Mouse (Mus musculus): ENCODE measurements around the gene Gm15737. TPM values are rescaled to one million over a fixed set of nuclear protein-coding genes. Genes with fewer than 3 reads are reported as not detected.

Gm15737 gene
- polyA plus RNA-seq, 1 experiment from 2014 or later: not detected

GRCm38 (mm10) chr6:92860285-92860912, 8.8 kb upstream of the Gm15737 start:
- no peak overlapping the region for H3K27ac ChIP-seq (ENCODE audit: low read depth, low read length)
- ATAC-seq (replicated peaks; ENCODE audit: low FRiP score): no peak
- H3K4me2 ChIP-seq (ENCODE audit: low read depth, low read length, severe bottlenecking): no peak overlapping the region
- WGBS: 73% methylated on average over 5 of the region's 5 CpGs
- no peaks in the 10 kb centered on the region for H3K27me3 ChIP-seq (ENCODE audit: control insufficient read depth, insufficient read depth, low read length)
- H3K9me3 ChIP-seq (ENCODE audit: control insufficient read depth, low read length): no peaks in the 10 kb centered on the region
- H3K4me1 ChIP-seq (replicated peaks; ENCODE audit: control insufficient read depth, insufficient read depth, low read length): no peaks in the 10 kb centered on the region
- H3K36me3 ChIP-seq (ENCODE audit: control insufficient read depth, insufficient read depth, low read length): no peaks in the 10 kb centered on the region
- H3K9ac ChIP-seq (ENCODE audit: low read length): no peak overlapping the region
- no peak for DNase-seq (ENCODE audit: low spot score)
- no peak overlapping the region for H3K4me3 ChIP-seq (ENCODE audit: low read depth, low read length)

- Histone ChIP-seq H3K27ac (ENCODE audit: low read depth, low read length) (no peak overlapping the region), H3K36me3 (ENCODE audit: control insufficient read depth, insufficient read depth, low read length) (no peaks in the 10 kb centered on the region), H3K27me3 (ENCODE audit: control insufficient read depth, insufficient read depth, low read length) (no peaks in the 10 kb centered on the region), H3K9me3 (ENCODE audit: control insufficient read depth, low read length) (no peaks in the 10 kb centered on the region), H3K4me3 (ENCODE audit: low read depth, low read length) (no peak overlapping the region), H3K9ac (ENCODE audit: low read length) (no peak overlapping the region), H3K4me2 (ENCODE audit: low read depth, low read length, severe bottlenecking) (no peak overlapping the region), H3K4me1 (replicated peaks; ENCODE audit: control insufficient read depth, insufficient read depth, low read length) (no peaks in the 10 kb centered on the region)
- DNase-seq (ENCODE audit: low spot score) (no peak), ATAC-seq (replicated peaks; ENCODE audit: low FRiP score) (no peak)
- WGBS: 79% methylated on average over 9 of the region's 9 CpGs
Observed at GRCm38 (mm10) chr6:92862599-92862998, 6.6 kb upstream of the Gm15737 start.

- Histone ChIP-seq H3K9me3 (ENCODE audit: control insufficient read depth, low read length) (no peaks in the 10 kb centered on the region), H3K9ac (ENCODE audit: low read length) (no peak overlapping the region), H3K27ac (ENCODE audit: low read depth, low read length) (no peak overlapping the region), H3K4me1 (replicated peaks; ENCODE audit: control insufficient read depth, insufficient read depth, low read length) (no peaks in the 10 kb centered on the region), H3K4me2 (ENCODE audit: low read depth, low read length, severe bottlenecking) (no peak overlapping the region), H3K4me3 (ENCODE audit: low read depth, low read length) (no peak overlapping the region), H3K27me3 (ENCODE audit: control insufficient read depth, insufficient read depth, low read length) (no peaks in the 10 kb centered on the region), H3K36me3 (ENCODE audit: control insufficient read depth, insufficient read depth, low read length) (no peaks in the 10 kb centered on the region)
- WGBS: 71% methylated on average over 16 of the region's 16 CpGs
- ATAC-seq (replicated peaks; ENCODE audit: low FRiP score) (no peak), DNase-seq (ENCODE audit: low spot score) (no peak)
Observed at GRCm38 (mm10) chr6:92869582-92870219, 544 bp downstream of the Gm15737 start.

DNA sequence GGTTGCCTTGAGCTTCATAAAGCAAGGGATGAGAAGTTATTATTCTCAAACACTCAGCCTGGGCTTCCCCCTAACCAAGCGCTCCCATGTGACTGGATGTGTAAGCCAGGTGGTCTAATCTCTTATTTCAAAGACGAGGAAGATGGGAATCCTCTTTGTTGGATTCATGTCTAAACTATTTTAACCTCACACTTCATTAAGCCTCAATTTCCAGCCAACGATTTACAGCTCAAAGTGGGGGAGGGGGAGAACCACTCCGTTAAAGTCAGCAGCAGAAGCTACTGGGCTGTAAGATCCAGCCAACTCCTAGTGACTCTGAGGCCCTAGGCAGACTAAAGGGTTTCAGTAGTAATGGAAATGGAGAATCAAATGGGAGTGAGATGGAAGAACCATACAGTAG, 2.7 kb downstream of the Gm15737 start:
- no peaks in the 10 kb centered on the region for H3K36me3 ChIP-seq (ENCODE audit: control insufficient read depth, insufficient read depth, low read length)
- DNase-seq (ENCODE audit: low spot score): no peak
- H3K4me2 ChIP-seq (ENCODE audit: low read depth, low read length, severe bottlenecking): no peak overlapping the region
- no peaks in the 10 kb centered on the region for H3K27me3 ChIP-seq (ENCODE audit: control insufficient read depth, insufficient read depth, low read length)
- 57% methylated on average over 4 of the region's 4 CpGs for WGBS
- H3K4me3 ChIP-seq (ENCODE audit: low read depth, low read length): no peak overlapping the region
- no peaks in the 10 kb centered on the region for H3K4me1 ChIP-seq (replicated peaks; ENCODE audit: control insufficient read depth, insufficient read depth, low read length)
- no peak overlapping the region for H3K27ac ChIP-seq (ENCODE audit: low read depth, low read length)
- no peak overlapping the region for H3K9ac ChIP-seq (ENCODE audit: low read length)
- H3K9me3 ChIP-seq (ENCODE audit: control insufficient read depth, low read length): no peaks in the 10 kb centered on the region
- ATAC-seq (replicated peaks; ENCODE audit: low FRiP score): no peak

GRCm38 (mm10) chr6:92872766-92873165, 3.6 kb downstream of the Gm15737 start:
- Histone ChIP-seq H3K4me1 (replicated peaks; ENCODE audit: control insufficient read depth, insufficient read depth, low read length) (no peaks in the 10 kb centered on the region), H3K27ac (ENCODE audit: low read depth, low read length) (no peak overlapping the region), H3K9me3 (ENCODE audit: control insufficient read depth, low read length) (no peaks in the 10 kb centered on the region), H3K36me3 (ENCODE audit: control insufficient read depth, insufficient read depth, low read length) (no peaks in the 10 kb centered on the region), H3K9ac (ENCODE audit: low read length) (no peak overlapping the region), H3K4me2 (ENCODE audit: low read depth, low read length, severe bottlenecking) (no peak overlapping the region), H3K4me3 (ENCODE audit: low read depth, low read length) (no peak overlapping the region), H3K27me3 (ENCODE audit: control insufficient read depth, insufficient read depth, low read length) (no peaks in the 10 kb centered on the region)
- 92% methylated on average over 10 of the region's 10 CpGs for WGBS
- DNase-seq (ENCODE audit: low spot score) (no peak), ATAC-seq (replicated peaks; ENCODE audit: low FRiP score) (no peak)

DNA sequence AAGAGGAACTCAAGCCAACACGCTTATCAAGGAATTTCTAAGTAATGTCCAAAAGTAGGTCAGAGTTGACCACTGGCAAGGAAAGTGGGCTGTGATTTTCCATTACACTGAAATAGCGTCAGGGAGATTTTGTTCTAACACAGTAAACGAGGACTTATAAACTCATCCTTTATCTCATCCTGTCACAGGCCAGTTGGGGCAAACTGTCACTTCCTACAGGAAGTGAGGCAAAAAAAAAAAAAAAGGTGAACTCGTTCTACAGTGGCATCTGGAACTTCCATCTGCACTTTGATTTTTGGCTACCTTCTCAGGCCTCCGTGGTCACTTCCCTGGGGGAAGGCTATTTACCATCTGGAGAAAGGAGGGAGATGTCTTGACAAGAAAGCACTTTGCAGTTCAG, 5.7 kb downstream of the Gm15737 start:
- DNase-seq (ENCODE audit: low spot score): no peak
- WGBS: 79% methylated on average over 5 of the region's 5 CpGs
- H3K9me3 ChIP-seq (ENCODE audit: control insufficient read depth, low read length): no peaks in the 10 kb centered on the region
- no peak for ATAC-seq (replicated peaks; ENCODE audit: low FRiP score)
- no peak overlapping the region for H3K27ac ChIP-seq (ENCODE audit: low read depth, low read length)
- no peak overlapping the region for H3K4me2 ChIP-seq (ENCODE audit: low read depth, low read length, severe bottlenecking)
- no peaks in the 10 kb centered on the region for H3K27me3 ChIP-seq (ENCODE audit: control insufficient read depth, insufficient read depth, low read length)
- H3K9ac ChIP-seq (ENCODE audit: low read length): no peak overlapping the region
- no peak overlapping the region for H3K4me3 ChIP-seq (ENCODE audit: low read depth, low read length)
- no peaks in the 10 kb centered on the region for H3K36me3 ChIP-seq (ENCODE audit: control insufficient read depth, insufficient read depth, low read length)
- no peaks in the 10 kb centered on the region for H3K4me1 ChIP-seq (replicated peaks; ENCODE audit: control insufficient read depth, insufficient read depth, low read length)

- ATAC-seq (replicated peaks; ENCODE audit: low FRiP score) (no peak), DNase-seq (ENCODE audit: low spot score) (no peak)
- H3K4me2 ChIP-seq (ENCODE audit: low read depth, low read length, severe bottlenecking): no peak overlapping the region
- H3K4me1 ChIP-seq (replicated peaks; ENCODE audit: control insufficient read depth, insufficient read depth, low read length): no peaks in the 10 kb centered on the region
- no peak overlapping the region for H3K9ac ChIP-seq (ENCODE audit: low read length)
- WGBS: 91% methylated on average over 2 of the region's 2 CpGs
- no peaks in the 10 kb centered on the region for H3K27me3 ChIP-seq (ENCODE audit: control insufficient read depth, insufficient read depth, low read length)
- H3K36me3 ChIP-seq (ENCODE audit: control insufficient read depth, insufficient read depth, low read length): no peaks in the 10 kb centered on the region
- H3K4me3 ChIP-seq (ENCODE audit: low read depth, low read length): no peak overlapping the region
- no peaks in the 10 kb centered on the region for H3K9me3 ChIP-seq (ENCODE audit: control insufficient read depth, low read length)
- H3K27ac ChIP-seq (ENCODE audit: low read depth, low read length): no peak overlapping the region
Observed at GRCm38 (mm10) chr6:92875340-92875739, 6.2 kb downstream of the Gm15737 start.

- no peaks in the 10 kb centered on the region for H3K27me3 ChIP-seq (ENCODE audit: control insufficient read depth, insufficient read depth, low read length)
- no peak for ATAC-seq (replicated peaks; ENCODE audit: low FRiP score)
- H3K9ac ChIP-seq (ENCODE audit: low read length): no peak overlapping the region
- WGBS: 80% methylated on average over 5 of the region's 5 CpGs
- H3K9me3 ChIP-seq (ENCODE audit: control insufficient read depth, low read length): no peaks in the 10 kb centered on the region
- DNase-seq (ENCODE audit: low spot score): no peak
- H3K4me2 ChIP-seq (ENCODE audit: low read depth, low read length, severe bottlenecking): no peak overlapping the region
- H3K4me1 ChIP-seq (replicated peaks; ENCODE audit: control insufficient read depth, insufficient read depth, low read length): no peaks in the 10 kb centered on the region
- H3K36me3 ChIP-seq (ENCODE audit: control insufficient read depth, insufficient read depth, low read length): no peaks in the 10 kb centered on the region
- no peak overlapping the region for H3K4me3 ChIP-seq (ENCODE audit: low read depth, low read length)
- no peak overlapping the region for H3K27ac ChIP-seq (ENCODE audit: low read depth, low read length)
Observed at GRCm38 (mm10) chr6:92876121-92876520, 7.0 kb downstream of the Gm15737 start.

GRCm38 (mm10) chr6:92877236-92877635, 8.1 kb downstream of the Gm15737 start:
- DNase-seq (ENCODE audit: low spot score) (no peak), ATAC-seq (replicated peaks; ENCODE audit: low FRiP score) (no peak)
- Histone ChIP-seq H3K4me1 (replicated peaks; ENCODE audit: control insufficient read depth, insufficient read depth, low read length) (no peaks in the 10 kb centered on the region), H3K9me3 (ENCODE audit: control insufficient read depth, low read length) (no peaks in the 10 kb centered on the region), H3K27ac (ENCODE audit: low read depth, low read length) (no peak overlapping the region), H3K4me3 (ENCODE audit: low read depth, low read length) (no peak overlapping the region), H3K36me3 (ENCODE audit: control insufficient read depth, insufficient read depth, low read length) (no peaks in the 10 kb centered on the region), H3K4me2 (ENCODE audit: low read depth, low read length, severe bottlenecking) (no peak overlapping the region), H3K9ac (ENCODE audit: low read length) (no peak overlapping the region), H3K27me3 (ENCODE audit: control insufficient read depth, insufficient read depth, low read length) (no peaks in the 10 kb centered on the region)
- WGBS: 91% methylated on average over 4 of the region's 4 CpGs

All from forebrain, embryonic 11.5 days (tissue).